Mouse (Mus musculus) adipose tissue, adult 10 weeks (tissue): ENCODE results near the gene Arhgap42. TPM values are rescaled to one million over a fixed set of nuclear protein-coding genes. Genes with fewer than 3 reads are reported as not detected.

Experiments used
- polyA plus RNA-seq: library from polyadenylated mRNA; stranded (reverse); fragments of 350-450 nt; fragmentation: Illumina TruSeq; extraction: RNeasy Lipid Tissue Mini Kit (QIAGEN cat#74804); gene quantifications from one replicate; pipeline ENCODE4 v1.2.3, GENCODE M21; 2014; ENCODE audit warnings: low read depth, low replicate concordance

Gene Arhgap42
- 8.9 TPM for polyA plus RNA-seq

GRCm38 (mm10) chr9:9238438-9239391, at the start of gene Arhgap42:
Arhgap42 (minus strand) TSS chr9:9239101.

GRCm38 (mm10) chr9:8971491-8971890, 267.4 kb downstream of the Arhgap42 start, which contains the start of gene Gm16485:
Gm16485 (plus strand) TSS chr9:8971791.

